Mouse (Mus musculus) heart, postnatal 0 days (tissue): ENCODE measurements around the gene Calml3. TPM values are rescaled to one million over a fixed set of nuclear protein-coding genes. Genes with fewer than 3 reads are reported as not detected.

ENCODE experiments used
- ATAC-seq: fragments of 200-750 bp; cut with Nextera tagmentation; 2 replicates; pipeline ENCODE4 v1.8.0; 2017; ENCODE audit warnings: low read depth, moderate number of reproducible peaks, moderate library complexity; ENCODE audit not compliant: insufficient read depth
- DNase-seq: peaks from one replicate; pipeline ENCODE4 v3.0.0-alpha.2; 2016; ENCODE audit warnings: low spot score
- H3K27ac ChIP-seq: fragments of 300-500 bp; sonication (generic); 2 replicates; pipeline ENCODE4 v1.5.1; 2014; ENCODE audit warnings: low read depth, mild to moderate bottlenecking
- H3K27me3 ChIP-seq: fragments of 300-500 bp; sonication (generic); 2 replicates; pipeline ENCODE4 v1.6.1; 2014; ENCODE audit warnings: low read length, mixed read lengths; ENCODE audit not compliant: control insufficient read depth, insufficient read depth
- H3K36me3 ChIP-seq: fragments of 300-500 bp; sonication (generic); replicated peaks from 2 replicates; pipeline ENCODE4 v1.6.1; 2014; ENCODE audit warnings: low read length, mixed read lengths; ENCODE audit not compliant: control insufficient read depth, insufficient read depth
- H3K4me1 ChIP-seq: fragments of 300-500 bp; sonication (generic); 2 replicates; pipeline ENCODE4 v1.6.1; 2014; ENCODE audit warnings: antibody characterized with exemption; ENCODE audit not compliant: control insufficient read depth, insufficient read depth
- H3K4me2 ChIP-seq: fragments of 300-500 bp; sonication (generic); 2 replicates; pipeline ENCODE4 v1.6.1; 2014; ENCODE audit warnings: low read depth, mild to moderate bottlenecking, low read length, moderate library complexity
- H3K4me3 ChIP-seq: fragments of 300-500 bp; sonication (generic); 2 replicates; pipeline ENCODE4 v1.5.1; 2014; ENCODE audit warnings: low read depth, low read length
- H3K9ac ChIP-seq: fragments of 300-500 bp; sonication (generic); replicated peaks from 2 replicates; pipeline ENCODE4 v1.6.1; 2014; ENCODE audit warnings: low read depth, low read length, mixed read lengths
- H3K9me3 ChIP-seq: fragments of 300-500 bp; sonication (generic); replicated peaks from 2 replicates; pipeline ENCODE4 v1.6.1; 2016; ENCODE audit warnings: low read length; ENCODE audit not compliant: control insufficient read depth
- CTCF ChIP-seq: IDR thresholded peaks from 2 replicates; pipeline ENCODE4 v1.5.1; 2016; ENCODE audit warnings: antibody characterized with exemption, control low read depth, low read depth
- EP300 ChIP-seq: IDR thresholded peaks from 2 replicates; pipeline ENCODE4 v1.6.1; 2016; ENCODE audit warnings: antibody characterized with exemption, low read depth
- WGBS: fragments of 180-500 bp; shearing (Covaris S2); extraction: QIAGEN DNeasy Blood & Tissue Kit; methylation state at CpG from one replicate; pipeline ENCODE4 v1.1.7; 2014; 5-methylcytosine and 5-hydroxymethylcytosine counted together
- polyA plus RNA-seq: library from polyadenylated mRNA; unstranded; fragments of >200 nt; fragmentation: Nextera tagmentation; extraction: Ambion mirVana; gene quantifications from 2 replicates; pipeline ENCODE4 v1.2.1, GENCODE M21; 2015
- total RNA-seq: library from RNA; depleted of rRNA; stranded (reverse); fragments of >200 nt; gene quantifications from 2 replicates; pipeline ENCODE4 v1.2.3, GENCODE M21; 2014; ENCODE audit warnings: low replicate concordance

The Calml3 gene
- total and polyA plus RNA-seq, 2 experiments from 2014 or later, result not detected

DNA sequence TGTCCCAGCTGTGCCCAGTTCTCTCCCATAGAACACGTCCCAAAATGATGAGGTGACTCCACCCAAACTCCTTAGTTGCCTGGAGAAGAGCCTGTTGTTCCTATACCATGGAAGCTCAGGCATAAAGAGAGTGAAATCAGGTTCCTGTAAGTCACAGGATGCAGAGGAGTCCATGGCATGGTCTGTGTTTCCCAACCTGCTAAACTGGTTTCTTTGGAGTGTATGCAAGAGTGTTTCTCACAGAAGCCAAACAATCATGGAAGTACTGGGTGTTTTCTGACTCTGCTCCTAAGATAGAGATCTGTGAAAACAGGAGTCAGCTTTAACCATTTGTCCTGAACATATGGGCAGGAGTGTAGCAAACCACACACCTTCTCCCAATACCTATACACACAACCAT is 27.9 kb upstream of the Calml3 start:
- WGBS, result 62% methylated on average over 1 of the region's 1 CpGs
- no peak for DNase-seq
- Histone ChIP-seq H3K4me1 (no peaks in the 10 kb centered on the region), H3K4me2 (no peak overlapping the region), H3K9ac (no peak overlapping the region), H3K9me3 (no peaks in the 10 kb centered on the region), H3K27ac (no peak overlapping the region), H3K36me3 (no peaks in the 10 kb centered on the region), H3K4me3 (no peak overlapping the region), H3K27me3 (no peaks in the 10 kb centered on the region)
- ATAC-seq, result no peak
- TF ChIP-seq EP300, result no peak
- TF ChIP-seq CTCF, result no peak

DNA sequence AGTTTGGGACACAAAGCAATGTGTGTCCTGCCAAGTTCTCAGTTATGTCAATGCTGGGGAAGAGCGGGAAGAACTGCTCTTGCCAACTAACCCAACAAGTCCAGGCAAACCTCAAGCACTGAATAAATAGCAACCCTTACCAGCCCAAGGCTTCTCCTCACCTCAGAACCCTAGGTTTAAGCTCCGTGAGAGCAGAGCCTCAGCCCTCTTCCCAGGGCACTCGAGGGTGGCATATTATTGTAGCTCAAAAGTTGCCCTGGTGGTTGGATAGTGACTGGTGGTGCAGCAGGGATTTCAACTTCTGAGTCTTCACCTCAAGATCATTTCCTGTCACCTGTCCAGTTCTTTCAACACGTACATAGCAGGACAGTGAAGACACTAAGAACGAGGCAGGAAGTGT is 27.4 kb upstream of the Calml3 start:
- no peaks in the 10 kb centered on the region for H3K4me1 ChIP-seq
- no peak for TF ChIP-seq CTCF
- TF ChIP-seq EP300, result no peak
- ATAC-seq, result no peak
- 74% methylated on average over 5 of the region's 5 CpGs for WGBS
- no peaks in the 10 kb centered on the region for H3K9me3 ChIP-seq
- H3K27ac ChIP-seq, result no peak overlapping the region
- no peak overlapping the region for H3K4me3 ChIP-seq
- no peaks in the 10 kb centered on the region for H3K36me3 ChIP-seq
- no peak for DNase-seq
- H3K9ac ChIP-seq, result no peak overlapping the region
- H3K4me2 ChIP-seq, result no peak overlapping the region
- no peaks in the 10 kb centered on the region for H3K27me3 ChIP-seq

DNA sequence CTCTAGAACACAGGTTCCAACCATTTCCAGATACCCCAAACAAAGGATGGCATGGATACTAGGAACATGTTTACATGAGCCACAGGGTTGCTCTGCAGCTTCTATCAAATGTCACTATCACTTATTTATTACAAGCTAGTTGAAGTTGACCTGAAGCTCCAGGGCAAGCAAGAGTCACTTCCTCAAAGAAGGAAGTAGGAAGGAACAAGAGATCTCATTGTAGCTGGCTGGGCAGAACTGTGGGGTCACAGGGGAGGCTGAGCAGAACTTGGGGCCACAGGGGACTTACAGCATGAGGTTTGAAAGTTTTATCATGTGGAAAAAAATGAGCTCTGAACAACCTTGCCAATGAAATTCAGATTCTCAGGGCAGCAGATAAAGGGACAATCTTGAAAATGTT is 21.6 kb upstream of the Calml3 start:
- no peaks in the 10 kb centered on the region for H3K27me3 ChIP-seq
- no peak overlapping the region for H3K9ac ChIP-seq
- no peaks in the 10 kb centered on the region for H3K36me3 ChIP-seq
- TF ChIP-seq CTCF, result no peak
- no peak for TF ChIP-seq EP300
- H3K9me3 ChIP-seq, result no peaks in the 10 kb centered on the region
- DNase-seq (no peak), ATAC-seq (no peak)
- no peak overlapping the region for H3K4me3 ChIP-seq
- H3K4me2 ChIP-seq, result no peak overlapping the region
- no peaks in the 10 kb centered on the region for H3K4me1 ChIP-seq
- no peak overlapping the region for H3K27ac ChIP-seq

DNA sequence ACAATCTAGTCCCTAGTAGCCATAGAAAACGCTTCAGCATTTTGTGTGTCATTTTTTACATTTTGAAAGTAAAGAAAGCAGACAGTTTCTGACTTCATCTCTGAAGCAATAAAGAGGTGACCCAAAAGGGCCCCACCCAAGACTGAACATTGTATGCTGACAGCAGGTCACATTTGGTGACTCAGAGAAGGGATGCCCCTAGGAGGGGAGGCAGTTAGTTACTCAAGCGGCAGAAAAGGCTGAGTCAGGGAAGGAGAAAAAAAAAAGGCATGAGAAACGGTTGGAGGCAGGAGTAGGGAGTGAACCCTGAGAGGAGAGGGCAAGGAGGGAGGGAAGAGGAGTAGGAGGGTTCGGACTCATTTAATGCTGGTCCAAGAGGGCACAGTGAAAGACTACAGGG is 18.0 kb upstream of the Calml3 start:
- Histone ChIP-seq H3K9ac (no peak overlapping the region), H3K27ac (no peak overlapping the region), H3K4me3 (no peak overlapping the region), H3K36me3 (no peaks in the 10 kb centered on the region), H3K27me3 (no peaks in the 10 kb centered on the region), H3K4me2 (no peak overlapping the region), H3K9me3 (no peaks in the 10 kb centered on the region), H3K4me1 (no peaks in the 10 kb centered on the region)
- WGBS, result 63% methylated on average over 4 of the region's 4 CpGs
- no peak for DNase-seq
- TF ChIP-seq EP300 (no peak), CTCF (no peak)
- no peak for ATAC-seq

DNA sequence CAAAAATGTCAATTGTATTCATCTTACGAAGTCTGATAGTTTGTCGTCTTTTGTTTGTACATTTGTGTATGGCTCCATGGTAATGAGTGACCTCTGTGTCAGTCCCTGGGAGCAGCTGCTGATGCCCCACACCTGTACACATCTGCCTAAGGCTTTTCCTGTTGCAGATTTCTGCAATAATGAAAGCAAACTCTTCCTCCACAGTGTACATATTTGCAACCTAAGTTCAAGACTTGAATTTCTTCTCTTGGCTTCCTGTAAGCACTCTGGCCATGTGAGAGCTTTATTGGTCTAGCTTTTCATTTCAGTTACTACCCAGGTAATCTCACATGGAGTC is 14.6 kb upstream of the Calml3 start:
- no peak overlapping the region for H3K9ac ChIP-seq
- DNase-seq, result no peak
- no peaks in the 10 kb centered on the region for H3K9me3 ChIP-seq
- H3K4me3 ChIP-seq, result no peak overlapping the region
- no peaks in the 10 kb centered on the region for H3K27me3 ChIP-seq
- ATAC-seq, result no peak
- H3K27ac ChIP-seq, result no peak overlapping the region
- no peaks in the 10 kb centered on the region for H3K36me3 ChIP-seq
- no peaks in the 10 kb centered on the region for H3K4me1 ChIP-seq
- no peak overlapping the region for H3K4me2 ChIP-seq
- TF ChIP-seq CTCF, result no peak
- TF ChIP-seq EP300, result no peak
- 67% methylated on average over 2 of the region's 2 CpGs for WGBS

DNA sequence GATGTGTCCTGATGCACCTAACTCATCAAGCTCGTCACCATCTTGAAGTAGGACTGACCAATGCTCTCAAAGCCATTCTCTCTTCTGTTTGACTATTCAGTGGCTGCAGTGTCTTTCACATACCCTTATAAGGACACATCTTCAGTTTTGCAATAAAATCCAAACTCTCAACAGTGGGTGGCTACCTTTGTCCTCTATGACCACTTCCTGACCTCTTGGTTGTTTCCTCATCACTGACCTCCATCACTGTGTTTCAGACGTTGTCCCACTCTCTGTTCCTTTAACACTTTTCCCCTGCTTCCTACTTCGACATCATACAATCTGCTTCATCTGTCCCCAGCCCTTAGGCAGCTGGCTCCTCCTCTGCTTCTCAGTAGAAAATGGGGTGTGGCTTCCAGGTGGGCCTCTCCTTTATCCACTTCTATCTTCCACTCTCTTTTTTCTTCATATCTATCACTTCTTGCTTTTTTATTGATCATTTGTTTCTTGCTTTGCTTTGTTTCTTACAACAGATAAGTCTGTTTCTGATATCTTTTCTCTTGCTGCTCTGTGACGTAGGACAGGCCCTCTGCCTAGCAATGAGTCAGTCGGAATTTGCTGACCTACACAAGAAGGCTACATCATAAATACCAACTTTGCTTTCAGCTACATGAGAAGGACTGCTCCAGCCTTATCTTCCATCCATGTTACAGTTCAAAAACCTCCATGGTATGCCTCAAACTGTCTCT is 14.1 kb upstream of the Calml3 start:
- ATAC-seq (no peak), DNase-seq (no peak)
- no peak overlapping the region for H3K4me2 ChIP-seq
- H3K4me1 ChIP-seq, result no peaks in the 10 kb centered on the region
- no peak overlapping the region for H3K9ac ChIP-seq
- no peaks in the 10 kb centered on the region for H3K36me3 ChIP-seq
- no peak for TF ChIP-seq EP300
- TF ChIP-seq CTCF, result no peak
- no peak overlapping the region for H3K4me3 ChIP-seq
- H3K27ac ChIP-seq, result no peak overlapping the region
- no peaks in the 10 kb centered on the region for H3K9me3 ChIP-seq
- whole genome bisulfite sequencing, result 59% methylated on average over 5 of the region's 5 CpGs
- H3K27me3 ChIP-seq, result no peaks in the 10 kb centered on the region
